Comparison of ENCODE assay signal across 14 mouse cellular contexts in the genomic region with DNA sequence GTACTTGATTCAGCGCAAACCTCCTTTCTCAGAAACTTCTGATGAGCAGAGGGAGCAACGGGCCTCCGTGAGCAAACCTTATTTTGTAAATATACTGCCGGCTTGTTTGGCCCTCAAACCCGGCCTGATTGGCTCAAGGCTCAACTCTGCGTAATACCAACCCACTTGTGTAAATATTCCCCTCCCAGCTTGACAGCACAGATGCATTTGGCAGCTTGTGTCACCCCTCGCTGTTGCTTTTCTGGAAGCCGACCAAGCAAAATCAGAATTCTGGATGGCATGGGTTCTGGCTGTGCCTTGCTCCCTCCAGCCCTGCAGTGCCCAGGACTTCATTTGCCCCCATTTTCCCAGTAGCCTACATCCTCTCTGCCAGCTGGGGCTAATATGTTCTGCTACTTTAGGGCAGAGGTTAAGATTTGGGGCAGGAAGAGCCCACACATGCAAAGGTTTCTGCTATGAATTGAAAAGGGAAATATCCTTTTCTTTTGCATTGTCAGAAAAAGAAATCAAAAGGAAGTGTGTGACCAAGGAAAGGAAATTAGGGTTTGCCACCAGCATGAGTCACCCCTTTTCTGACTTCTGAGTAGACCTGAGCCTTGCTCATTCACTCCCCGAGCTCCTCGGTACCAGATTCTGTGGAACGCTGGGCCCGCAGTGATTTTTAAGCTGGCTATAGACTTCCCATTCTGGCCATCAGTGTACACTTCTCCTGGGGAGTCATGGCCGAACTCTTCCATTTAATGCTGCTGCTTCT. TPM values are rescaled to one million over a fixed set of nuclear protein-coding genes. Genes with fewer than 3 reads are reported as not detected.
DNase-seq lines count a peak whose midpoint lies in the region; ATAC-seq and TF ChIP-seq lines count a peak whose summit lies in the region.
"Had no signal": no experiment of that assay in that cellular context is flagged by ENCODE, and none has a peak within 500 bp of the region (broad histone marks: within the 10 kb centered on the region; RNA-seq: fewer than 3 reads in every experiment).

No protein-coding gene starts in this region.

- TF ChIP-seq EP300 in stomach, postnatal 0 days (optimal IDR thresholded peaks at IDR 0.05) = no peak

- no peaks in the 10 kb centered on the region for H3K36me3 ChIP-seq in forebrain, postnatal 0 days (ENCODE audit: insufficient read depth)
- no peaks in the 10 kb centered on the region for H3K36me3 ChIP-seq in forebrain, embryonic 13.5 days (ENCODE audit: poor library complexity, severe bottlenecking)
- no peaks in the 10 kb centered on the region for H3K36me3 ChIP-seq in stomach, embryonic 16.5 days (ENCODE audit: control insufficient read depth, insufficient read depth, low read length)
- no peaks in the 10 kb centered on the region for H3K36me3 ChIP-seq in stomach, postnatal 0 days (ENCODE audit: control insufficient read depth, insufficient read depth, low read length)
- no peaks in the 10 kb centered on the region for H3K36me3 ChIP-seq in macrophage (ENCODE audit: inconsistent target)
- H3K36me3 ChIP-seq: hindbrain, embryonic 13.5 days; liver, embryonic 13.5 days had no signal

- no peak for TF ChIP-seq CTCF in forebrain, postnatal 0 days (IDR thresholded peaks at IDR 0.05; ENCODE audit: low read depth)
- TF ChIP-seq CTCF in stomach, postnatal 0 days (IDR thresholded peaks at IDR 0.05; ENCODE audit: low read depth) = no peak

- H3K27me3 ChIP-seq in forebrain, postnatal 0 days (ENCODE audit: insufficient read depth, low read length) = peaks cover 6% of the 10 kb centered on the region; the same call in 1 of the 2 replicates
- no peaks in the 10 kb centered on the region for H3K27me3 ChIP-seq in forebrain, embryonic 13.5 days
- H3K27me3 ChIP-seq in stomach, embryonic 16.5 days (ENCODE audit: control insufficient read depth, insufficient read depth, low read length) = no peaks in the 10 kb centered on the region; the same call in 1 of the 2 replicates
- no peaks in the 10 kb centered on the region for H3K27me3 ChIP-seq in stomach, postnatal 0 days (ENCODE audit: control insufficient read depth, insufficient read depth, low read length)

- H3K79me2 ChIP-seq in macrophage (ENCODE audit: inconsistent target) = peaks cover 3% of the 10 kb centered on the region; the same call in 1 of the 2 replicates

- H3K4me3 ChIP-seq in forebrain, postnatal 0 days (ENCODE audit: low read depth, low read length) = no peak overlapping the region
- no peak overlapping the region for H3K4me3 ChIP-seq in forebrain, embryonic 13.5 days
- H3K4me3 ChIP-seq in stomach, embryonic 16.5 days (replicated peaks; ENCODE audit: low read length) = no peak overlapping the region
- H3K4me3 ChIP-seq in stomach, postnatal 0 days (ENCODE audit: low read depth, low read length) = no peak overlapping the region
- H3K4me3 ChIP-seq in macrophage (ENCODE audit: inconsistent target) = peak overlapping the region; percentile 20
- H3K4me3 ChIP-seq: hindbrain, embryonic 13.5 days; liver, embryonic 13.5 days; myocyte had no signal

- no peak overlapping the region for H3K9ac ChIP-seq in forebrain, postnatal 0 days
- H3K9ac ChIP-seq in forebrain, embryonic 13.5 days = no peak overlapping the region
- H3K9ac ChIP-seq in stomach, embryonic 16.5 days (ENCODE audit: low read length) = 0 out of 2 replicates have a peak overlapping the region, but pooled peaks have one; percentile 1
- no peak overlapping the region for H3K9ac ChIP-seq in stomach, postnatal 0 days (ENCODE audit: low read length)
- H3K9ac ChIP-seq: hindbrain, embryonic 13.5 days; liver, embryonic 13.5 days had no signal

- H3K4me2 ChIP-seq in forebrain, postnatal 0 days (ENCODE audit: low read depth) = no peak overlapping the region
- no peak overlapping the region for H3K4me2 ChIP-seq in forebrain, embryonic 13.5 days
- no peak overlapping the region for H3K4me2 ChIP-seq in stomach, embryonic 16.5 days (ENCODE audit: low read depth, low read length)
- H3K4me2 ChIP-seq in stomach, postnatal 0 days (replicated peaks; ENCODE audit: low read depth) = no peak overlapping the region
- H3K4me2 ChIP-seq: hindbrain, embryonic 13.5 days; liver, embryonic 13.5 days had no signal

- no peak overlapping the region for H3K27ac ChIP-seq in forebrain, postnatal 0 days (ENCODE audit: low read depth, low read length)
- H3K27ac ChIP-seq in forebrain, embryonic 13.5 days = no peak overlapping the region
- no peak overlapping the region for H3K27ac ChIP-seq in stomach, embryonic 16.5 days (ENCODE audit: low read length)
- H3K27ac ChIP-seq in stomach, postnatal 0 days (replicated peaks) = no peak overlapping the region
- H3K27ac ChIP-seq in macrophage = peak overlapping the region; percentile 97
- H3K27ac ChIP-seq: liver, embryonic 13.5 days had no signal

- 50% methylated on average over 13 of the region's 13 CpGs for WGBS in forebrain, postnatal 0 days
- WGBS in forebrain, embryonic 13.5 days = 79% methylated on average over 13 of the region's 13 CpGs
- whole genome bisulfite sequencing in stomach, embryonic 16.5 days = 46% methylated on average over 13 of the region's 13 CpGs
- WGBS in stomach, postnatal 0 days = 44% methylated on average over 13 of the region's 13 CpGs
- 25% methylated on average over 13 of the region's 13 CpGs for WGBS in macrophage (ENCODE audit: missing documents)

- no peaks in the 10 kb centered on the region for H3K9me3 ChIP-seq in forebrain, postnatal 0 days (ENCODE audit: low read length)
- no peaks in the 10 kb centered on the region for H3K9me3 ChIP-seq in forebrain, embryonic 13.5 days (replicated peaks)
- no peaks in the 10 kb centered on the region for H3K9me3 ChIP-seq in stomach, embryonic 16.5 days (replicated peaks; ENCODE audit: control insufficient read depth, low read length)
- no peaks in the 10 kb centered on the region for H3K9me3 ChIP-seq in stomach, postnatal 0 days (ENCODE audit: control insufficient read depth, low read length)
- H3K9me3 ChIP-seq: hindbrain, embryonic 13.5 days; liver, embryonic 13.5 days had no signal

- ATAC-seq in forebrain, postnatal 0 days = peak; percentile 64
- ATAC-seq in forebrain, embryonic 13.5 days = no peak
- ATAC-seq in stomach, embryonic 16.5 days (ENCODE audit: insufficient read depth, low FRiP score) = no peak
- no peak for ATAC-seq in stomach, postnatal 0 days (ENCODE audit: low FRiP score, low TSS enrichment)
- peak; percentile 29 for ATAC-seq in inflammation-experienced regulatory T-cells, adult 6 months

- peaks cover 13% of the 10 kb centered on the region for H3K4me1 ChIP-seq in forebrain, postnatal 0 days (ENCODE audit: insufficient read depth)
- peaks cover 42% of the 10 kb centered on the region for H3K4me1 ChIP-seq in forebrain, embryonic 13.5 days
- H3K4me1 ChIP-seq in stomach, embryonic 16.5 days (ENCODE audit: control insufficient read depth, insufficient read depth, low read length) = 0 out of 2 replicates have a peak, but pooled peaks cover 4% of the 10 kb centered on the region
- H3K4me1 ChIP-seq in stomach, postnatal 0 days (replicated peaks; ENCODE audit: control insufficient read depth, insufficient read depth) = no peaks in the 10 kb centered on the region

- peak; percentile 78 for DNase-seq in forebrain, postnatal 0 days
- DNase-seq in stomach, postnatal 0 days (ENCODE audit: low spot score) = no peak
- no peak for DNase-seq in thymus, postnatal 4 days
- DNase-seq in cerebellum, adult 8-10 months = no peak
- DNase-seq: heart, adult 18-20 months; liver, embryonic 13.5 days; right cerebral cortex, postnatal 4 days; thymus, postnatal 14 days had no signal

RNA-seq across cellular contexts. Expression of a gene that starts 29.0 kb away (rescaled TPM):
- total RNA-seq in forebrain, postnatal 0 days (2014; rRNA removed) = 2.8 and 8.0 TPM in 2 replicates
- polyA plus RNA-seq in forebrain, postnatal 0 days (2015; fragmentation: Nextera tagmentation; extraction: Ambion mirVana) = 21.0 and 35.2 TPM in 2 replicates
- polyA plus RNA-seq in forebrain, embryonic 13.5 days (2015; fragmentation: Nextera tagmentation; extraction: Ambion mirVana) = 17.9 and 20.6 TPM in 2 replicates
- 4.0 and 4.3 TPM in 2 replicates for polyA plus RNA-seq in stomach, embryonic 16.5 days (2015; fragmentation: Nextera tagmentation; extraction: Ambion mirVana)
- polyA plus RNA-seq in stomach, postnatal 0 days (2015; fragmentation: Nextera tagmentation; extraction: Ambion mirVana) = 0.98 and 1.5 TPM in 2 replicates
- polyA plus RNA-seq in inflammation-experienced regulatory T-cells, adult 6 months (2017; shearing (Covaris generic)) = 10 to 100 TPM; 11.0 to 19.2 (median 13.1) TPM
- total RNA-seq in macrophage (2018; cell fraction: chromatin; rRNA removed) = 10 to 100 TPM in 1 of 26 experiments, 1 to 10 TPM in 13, under 1 TPM in 10, not detected in 2; 0.27 to 10.1 (median 1.9) TPM
- total RNA-seq in macrophage (2018; cell fraction: cytosol; rRNA removed) = 10 to 100 TPM in 12 of 26 experiments, 1 to 10 TPM in 7, under 1 TPM in 7; 0.48 to 16.7 (median 5.1) TPM
- total RNA-seq in macrophage (2018; cell fraction: nucleus; rRNA removed) = 10 to 100 TPM in 2 of 26 experiments, 1 to 10 TPM in 14, under 1 TPM in 10; 0.17 to 24.0 (median 2.1) TPM
- polyA plus RNA-seq in macrophage (2018) = 3.5 to 13.8 TPM (median 11.2 TPM) in 3 replicates

Comparison
In these comparisons a context has a peak if more than half of its experiments do, and no peak if none do; other contexts are left out.
1. ATAC-seq: peak in forebrain, postnatal 0 days (single experiment) and inflammation-experienced regulatory T-cells, adult 6 months (single experiment); none in forebrain, embryonic 13.5 days (single experiment), stomach, embryonic 16.5 days (single experiment) and stomach, postnatal 0 days (single experiment).